Mouse (Mus musculus): ENCODE results near the gene Sec14l5. TPM values are rescaled to one million over a fixed set of nuclear protein-coding genes. Genes with fewer than 3 reads are reported as not detected.

Sec14l5 gene
- polyA plus RNA-seq, 1 experiment from 2014 or later: not detected

DNA sequence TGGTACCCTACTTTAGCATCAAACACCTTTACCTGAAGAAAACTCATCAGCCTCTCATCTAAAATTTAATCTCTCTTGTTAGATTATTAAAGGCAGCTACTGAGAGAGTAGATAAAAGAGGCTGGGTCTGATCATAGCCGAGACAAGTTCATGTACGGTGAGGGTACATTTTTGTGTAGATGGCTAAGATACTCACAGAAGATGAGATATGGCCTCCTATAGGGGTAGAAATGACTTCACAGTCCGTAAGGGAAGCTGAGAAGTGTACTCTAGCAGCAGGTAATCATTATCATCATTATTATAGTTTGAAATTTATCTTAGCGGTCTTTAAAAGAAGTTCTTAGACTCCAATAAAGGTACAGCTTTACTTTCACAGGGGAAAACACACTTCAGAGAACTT, 86.1 kb downstream of the Sec14l5 start:
- no peak overlapping the region for H3K27ac ChIP-seq (replicated peaks; ENCODE audit: low read depth, low read length)
- no peak overlapping the region for H3K9ac ChIP-seq (ENCODE audit: low read length)
- no peaks in the 10 kb centered on the region for H3K36me3 ChIP-seq (ENCODE audit: control insufficient read depth, insufficient read depth, low read length)
- ATAC-seq (ENCODE audit: insufficient number of reproducible peaks, low FRiP score, low TSS enrichment, low read depth) (no peak), DNase-seq (ENCODE audit: low spot score) (no peak)
- H3K27me3 ChIP-seq (ENCODE audit: control insufficient read depth, insufficient read depth, low read length): no peaks in the 10 kb centered on the region
- H3K4me3 ChIP-seq (ENCODE audit: low read depth, low read length): peak overlapping the region; percentile 86
- H3K4me2 ChIP-seq (ENCODE audit: low read depth, severe bottlenecking): no peak overlapping the region
- WGBS: 72% methylated on average over 4 of the region's 4 CpGs
- H3K4me1 ChIP-seq (ENCODE audit: control insufficient read depth, insufficient read depth, low read length): peaks cover 4% of the 10 kb centered on the region; the same call in 1 of the 2 replicates
- no peaks in the 10 kb centered on the region for H3K9me3 ChIP-seq (ENCODE audit: control insufficient read depth, low read length)

DNA sequence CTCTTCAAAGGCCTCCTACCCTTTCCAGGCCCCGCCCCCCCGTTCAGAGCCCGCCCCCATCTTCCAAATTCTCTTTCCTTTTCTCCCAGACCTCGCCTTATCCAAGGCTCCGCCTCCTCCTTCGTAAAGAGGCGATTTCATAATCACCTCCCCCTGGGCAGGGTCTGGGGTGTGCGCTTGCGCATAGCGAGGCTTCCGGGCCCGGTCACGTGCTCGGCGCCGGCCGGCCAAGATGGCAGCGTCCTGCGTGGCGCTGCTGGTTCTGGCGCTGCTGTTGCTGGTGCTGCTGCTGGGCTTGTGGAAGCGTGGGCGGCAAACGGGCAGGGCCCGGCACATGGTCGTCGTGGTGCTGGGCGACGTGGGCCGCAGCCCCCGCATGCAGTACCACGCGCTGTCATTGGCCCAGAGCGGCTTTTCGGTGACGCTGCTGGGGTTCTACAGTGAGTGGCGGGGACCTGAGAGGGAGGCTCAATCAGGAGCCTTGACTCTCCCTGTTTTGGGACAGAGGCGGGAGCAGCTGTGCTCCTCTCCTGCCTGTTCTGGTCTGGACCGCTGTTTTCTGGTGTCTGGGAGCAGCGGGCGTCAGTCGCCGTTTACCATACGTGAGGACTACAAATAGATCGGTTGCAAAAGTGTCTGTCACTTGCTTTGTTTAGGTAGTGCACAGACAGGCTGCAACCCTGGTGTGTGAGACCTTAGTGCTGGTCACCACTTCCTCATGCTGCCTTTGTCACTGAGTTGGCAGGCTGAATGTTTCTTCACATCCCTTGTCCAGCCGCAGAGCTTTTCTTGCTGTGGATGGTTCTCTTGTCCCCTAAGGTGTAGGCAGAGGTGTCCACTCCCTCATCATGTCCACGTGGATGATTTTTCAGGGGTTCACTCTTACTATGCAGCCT, 86.8 kb downstream of the Sec14l5 start, which contains the start of gene Alg1:
Alg1 (plus strand) TSS at position 204 of the 896 bp plus-strand sequence.
- ATAC-seq (ENCODE audit: insufficient number of reproducible peaks, low FRiP score, low TSS enrichment, low read depth) (peak; percentile 88), DNase-seq (ENCODE audit: low spot score) (peak; percentile 91)
- no peaks in the 10 kb centered on the region for H3K36me3 ChIP-seq (ENCODE audit: control insufficient read depth, insufficient read depth, low read length)
- H3K4me3 ChIP-seq (ENCODE audit: low read depth, low read length): peak within 1 kb of the TSS; percentile 86
- peak within 1 kb of the TSS; percentile 71 for H3K9ac ChIP-seq (ENCODE audit: low read length)
- H3K27ac ChIP-seq (replicated peaks; ENCODE audit: low read depth, low read length): no peak within 1 kb of the TSS
- H3K4me2 ChIP-seq (ENCODE audit: low read depth, severe bottlenecking): peak within 1 kb of the TSS; percentile 79
- 2% methylated on average over 47 of the region's 47 CpGs for WGBS
- no peaks in the 10 kb centered on the region for H3K9me3 ChIP-seq (ENCODE audit: control insufficient read depth, low read length)
- no peaks in the 10 kb centered on the region for H3K27me3 ChIP-seq (ENCODE audit: control insufficient read depth, insufficient read depth, low read length)
- H3K4me1 ChIP-seq (ENCODE audit: control insufficient read depth, insufficient read depth, low read length): peaks cover 4% of the 10 kb centered on the region; the same call in 1 of the 2 replicates

Small RNA genes within 50 kb of the gene (microRNA-seq; reads per million reads assigned to microRNA genes)
- gene Gm23689: not detected
- gene Gm26095: not detected
- gene Mir6364: not detected

Other genes with a start within 250 kb of the Sec14l5 start
- gene Nudt16l1, start 208.3 kb upstream of the Sec14l5 start, polyA plus RNA-seq (2014; fragmentation: Nextera tagmentation; extraction: Ambion mirVana): 163 and 172 TPM in 2 replicates
- 41.0 and 41.2 TPM in 2 replicates for gene Anks3, start 182.9 kb upstream of the Sec14l5 start, polyA plus RNA-seq (2014; fragmentation: Nextera tagmentation; extraction: Ambion mirVana)
- not detected in 2 replicates for gene Sept12, start 149.3 kb upstream of the Sec14l5 start, polyA plus RNA-seq (2014; fragmentation: Nextera tagmentation; extraction: Ambion mirVana)
- gene Smim22, start 139.8 kb upstream of the Sec14l5 start, polyA plus RNA-seq (2014; fragmentation: Nextera tagmentation; extraction: Ambion mirVana): 0.76 and 3.4 TPM in 2 replicates
- gene Rogdi, start 133.6 kb upstream of the Sec14l5 start, polyA plus RNA-seq (2014; fragmentation: Nextera tagmentation; extraction: Ambion mirVana): 67.7 and 70.8 TPM in 2 replicates
- gene Glyr1, start 97.2 kb upstream of the Sec14l5 start, polyA plus RNA-seq (2014; fragmentation: Nextera tagmentation; extraction: Ambion mirVana): 122 and 148 TPM in 2 replicates
- gene Ubn1, start 97.1 kb upstream of the Sec14l5 start, polyA plus RNA-seq (2014; fragmentation: Nextera tagmentation; extraction: Ambion mirVana): 25.1 and 25.9 TPM in 2 replicates
- gene Ppl, start 14.7 kb upstream of the Sec14l5 start, polyA plus RNA-seq (2014; fragmentation: Nextera tagmentation; extraction: Ambion mirVana): 1.6 and 1.7 TPM in 2 replicates
- gene Nagpa, start 56.9 kb downstream of the Sec14l5 start, polyA plus RNA-seq (2014; fragmentation: Nextera tagmentation; extraction: Ambion mirVana): 16.6 and 16.9 TPM in 2 replicates
- gene AU021092, start 75.2 kb downstream of the Sec14l5 start, polyA plus RNA-seq (2014; fragmentation: Nextera tagmentation; extraction: Ambion mirVana): 1.5 and 1.6 TPM in 2 replicates
- gene Alg1, start 86.5 kb downstream of the Sec14l5 start, polyA plus RNA-seq (2014; fragmentation: Nextera tagmentation; extraction: Ambion mirVana): 24.7 and 26.1 TPM in 2 replicates
- 14.5 and 15.8 TPM in 2 replicates for gene Eef2kmt, start 108.9 kb downstream of the Sec14l5 start, polyA plus RNA-seq (2014; fragmentation: Nextera tagmentation; extraction: Ambion mirVana)

Measured in limb, embryonic 11.5 days (tissue).